Mouse (Mus musculus) G1E (cell line): ENCODE data around the gene Slamf8. TPM values are rescaled to one million over a fixed set of nuclear protein-coding genes. Genes with fewer than 3 reads are reported as not detected.

Experiments used
- ATAC-seq: 2 replicates; pipeline ENCODE4 v1.8.0; 2016; ENCODE audit warnings: mild to moderate bottlenecking; ENCODE audit not compliant: insufficient number of reproducible peaks, poor library complexity, low FRiP score, severe bottlenecking; ENCODE audit errors: extremely low read depth
- DNase-seq: peaks from one replicate; pipeline ENCODE4 v3.0.0; 2012; ENCODE audit warnings: low spot score
- H3K27me3 ChIP-seq: 2 replicates; pipeline ENCODE4 v1.6.1; 2012; ENCODE audit warnings: mild to moderate bottlenecking, low read length, inconsistent platforms; ENCODE audit not compliant: insufficient read depth
- H3K36me3 ChIP-seq: replicated peaks from 2 replicates; pipeline ENCODE3; 2012; ENCODE audit warnings: mild to moderate bottlenecking, inconsistent platforms
- H3K4me1 ChIP-seq: 2 replicates; pipeline ENCODE4 v1.6.1; 2012; ENCODE audit warnings: low read depth, low read length, inconsistent platforms, mixed read lengths; ENCODE audit not compliant: insufficient read depth
- H3K4me3 ChIP-seq: 2 replicates; pipeline ENCODE4 v1.5.1; 2012; ENCODE audit warnings: low read depth, mild to moderate bottlenecking, inconsistent platforms, low read length, moderate library complexity, mixed read lengths
- H3K9me3 ChIP-seq: replicated peaks from 2 replicates; pipeline ENCODE4 v1.6.1; 2012; ENCODE audit warnings: inconsistent platforms
- CTCF ChIP-seq: IDR thresholded peaks from 2 replicates; pipeline ENCODE4 v1.5.1; 2012; ENCODE audit warnings: low read depth, low read length, inconsistent platforms, mixed read lengths
- GATA1 ChIP-seq: IDR thresholded peaks from 2 replicates; pipeline ENCODE4 v1.6.1; 2012; ENCODE audit warnings: borderline replicate concordance, low read length, inconsistent platforms, mixed read lengths
- GATA2 ChIP-seq: IDR thresholded peaks from 2 replicates; pipeline ENCODE4 v1.6.1; 2012; ENCODE audit warnings: low read depth, low read length, inconsistent platforms, borderline replicate concordance
- POLR2AphosphoS5 ChIP-seq: IDR thresholded peaks from 2 replicates; pipeline ENCODE4 v1.6.1; 2012; ENCODE audit warnings: low read depth, low read length, inconsistent platforms; ENCODE audit not compliant: insufficient replicate concordance
- TAL1 ChIP-seq: conservative IDR thresholded peaks from 2 replicates; pipeline ENCODE4 v1.6.1; 2012; ENCODE audit warnings: low read depth, low read length, inconsistent platforms, mixed read lengths
- polyA plus RNA-seq: library from polyadenylated mRNA; stranded (reverse); fragments of >175 nt; gene quantifications from 2 replicates; pipeline ENCODE4 v1.2.3, GENCODE M21; 2012
- total RNA-seq, 2 experiments: library from RNA; stranded (forward) in 1 of 2; stranded (reverse) in 1 of 2; fragments of 200-1000 nt in 1 of 2; fragments of >200 nt in 1 of 2; fragmentation: Nextera tagmentation in 1 of 2; gene quantifications; 2 replicates each; pipeline ENCODE4 v1.2.3; 2014 to 2017

The Slamf8 gene
- total and polyA plus RNA-seq, 3 experiments: 0.16 TPM; not detected in 2

DNA sequence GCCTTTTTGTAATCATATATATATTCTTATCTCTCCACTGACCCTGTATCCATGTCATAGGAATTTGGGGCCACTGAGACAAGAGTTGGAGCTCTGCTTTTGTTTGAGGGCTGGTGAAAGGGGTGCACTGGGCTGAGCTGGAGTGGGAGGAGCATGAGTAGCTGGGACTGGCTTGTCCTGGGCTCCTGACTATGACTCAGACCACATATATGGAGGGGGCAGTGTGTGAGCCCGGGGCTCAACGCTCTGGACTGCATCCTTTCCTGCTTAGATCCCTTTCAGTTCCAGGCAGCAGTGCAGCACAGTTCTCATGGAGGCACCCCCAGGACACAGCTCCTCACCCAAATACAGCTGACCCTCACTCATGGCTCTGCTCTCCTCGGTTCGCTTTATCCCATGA, 44.3 kb downstream of the Slamf8 start:
- H3K4me3 ChIP-seq: no peak overlapping the region
- no peak for ATAC-seq
- H3K9me3 ChIP-seq: peaks cover 14% of the 10 kb centered on the region
- H3K27me3 ChIP-seq: no peaks in the 10 kb centered on the region
- H3K4me1 ChIP-seq: no peaks in the 10 kb centered on the region
- DNase-seq: no peak
- H3K36me3 ChIP-seq: no peaks in the 10 kb centered on the region
- TF ChIP-seq TAL1 (no peak), GATA1 (no peak), POLR2AphosphoS5 (no peak), GATA2 (no peak), CTCF (no peak)

GRCm38 (mm10) chr1:172540283-172540820, 50.0 kb downstream of the Slamf8 start:
- Histone ChIP-seq H3K9me3 (peaks cover 9% of the 10 kb centered on the region; the same call in 1 of the 2 replicates), H3K27me3 (peaks cover 3% of the 10 kb centered on the region; the same call in 1 of the 2 replicates), H3K36me3 (no peaks in the 10 kb centered on the region), H3K4me1 (no peaks in the 10 kb centered on the region), H3K4me3 (no peak overlapping the region)
- no peak for DNase-seq
- TF ChIP-seq CTCF (no peak), POLR2AphosphoS5 (no peak)
- ATAC-seq: no peak

DNA sequence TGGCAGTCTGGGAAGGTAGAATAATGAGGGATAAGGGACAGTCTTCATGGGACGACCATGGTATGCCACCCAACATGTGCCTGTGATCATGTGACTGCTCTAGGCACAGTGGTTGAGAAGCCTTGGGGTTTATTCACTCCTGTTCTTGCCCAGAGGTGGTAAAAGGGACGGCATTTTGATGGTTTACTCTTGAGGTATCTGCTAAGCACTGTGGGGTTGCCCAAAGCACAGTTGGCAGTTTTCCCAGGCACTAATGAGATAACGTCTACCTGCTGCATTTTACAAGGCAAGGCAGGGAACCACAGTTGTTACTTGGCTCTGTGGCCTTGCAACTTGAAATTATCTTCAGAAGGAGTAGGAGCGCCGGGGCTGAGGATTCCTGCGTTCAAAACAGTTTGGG, 50.5 kb downstream of the Slamf8 start:
- DNase-seq: no peak

GRCm38 (mm10) chr1:172535116-172535515, 55.3 kb downstream of the Slamf8 start:
- ATAC-seq: no peak
- H3K27me3 ChIP-seq: peaks cover 6% of the 10 kb centered on the region

More for the DNA sequence above, 50.5 kb downstream of the Slamf8 start:
- no peak overlapping the region for H3K4me3 ChIP-seq
- H3K9me3 ChIP-seq: peaks cover 4% of the 10 kb centered on the region; the same call in 1 of the 2 replicates
- peaks cover 3% of the 10 kb centered on the region; the same call in 1 of the 2 replicates for H3K27me3 ChIP-seq
- TF ChIP-seq TAL1: no peak
- TF ChIP-seq POLR2AphosphoS5: no peak
- no peak for TF ChIP-seq GATA1
- TF ChIP-seq GATA2: no peak
- TF ChIP-seq CTCF: no peak
- ATAC-seq: no peak
- H3K4me1 ChIP-seq: no peaks in the 10 kb centered on the region
- no peaks in the 10 kb centered on the region for H3K36me3 ChIP-seq

DNA sequence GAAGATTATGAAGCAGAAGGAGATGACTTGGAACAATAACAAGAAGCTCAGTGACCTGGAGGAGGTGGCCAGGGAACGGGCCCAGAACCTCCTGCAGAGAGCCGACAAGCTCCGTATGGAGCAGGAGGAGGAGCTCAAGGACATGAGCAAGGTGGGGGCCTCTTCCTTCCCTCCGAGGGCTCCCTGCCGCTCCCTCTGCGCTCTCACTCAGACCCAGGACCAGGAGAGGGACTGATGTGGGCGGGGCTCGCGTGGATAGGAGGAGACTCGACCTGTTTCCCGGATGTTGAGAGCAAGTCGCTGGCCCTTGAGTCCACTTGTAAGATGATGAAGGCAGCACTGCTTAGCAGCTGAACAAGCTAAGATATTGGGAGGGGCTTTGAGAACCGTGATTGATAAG, 57.8 kb downstream of the Slamf8 start:
- ATAC-seq (no peak), DNase-seq (no peak)
- TF ChIP-seq POLR2AphosphoS5 (no peak), GATA1 (no peak)
- no peaks in the 10 kb centered on the region for H3K4me1 ChIP-seq
- H3K4me3 ChIP-seq: no peak overlapping the region
- H3K27me3 ChIP-seq: peaks cover 5% of the 10 kb centered on the region
- H3K36me3 ChIP-seq: no peaks in the 10 kb centered on the region
- no peaks in the 10 kb centered on the region for H3K9me3 ChIP-seq

More at GRCm38 (mm10) chr1:172535116-172535515, 55.3 kb downstream of the Slamf8 start:
- no peaks in the 10 kb centered on the region for H3K4me1 ChIP-seq
- no peak overlapping the region for H3K4me3 ChIP-seq
- TF ChIP-seq TAL1 (no peak), GATA2 (no peak), POLR2AphosphoS5 (no peak), GATA1 (no peak), CTCF (no peak)
- no peak for DNase-seq
- no peaks in the 10 kb centered on the region for H3K36me3 ChIP-seq
- H3K9me3 ChIP-seq: no peaks in the 10 kb centered on the region

Other genes starting within 250 kb of the Slamf8 start
- gene Kcnj10, start 249.4 kb downstream of the Slamf8 start, total RNA-seq (2014; fragmentation: Nextera tagmentation): 1.1 TPM in 1 of 2 replicates, not detected in the other
- gene Kcnj10, start 249.4 kb downstream of the Slamf8 start, total RNA-seq (2017): under 0.01 and 0.11 TPM in 2 replicates
- gene Kcnj10, start 249.4 kb downstream of the Slamf8 start, polyA plus RNA-seq: not detected in 2 replicates
- 28.3 and 29.5 TPM in 2 replicates for gene Pigm, start 214.0 kb downstream of the Slamf8 start, total RNA-seq (2014; fragmentation: Nextera tagmentation)
- 19.2 and 19.7 TPM in 2 replicates for gene Pigm, start 214.0 kb downstream of the Slamf8 start, total RNA-seq (2017)
- 10.6 and 12.8 TPM in 2 replicates for gene Pigm, start 214.0 kb downstream of the Slamf8 start, polyA plus RNA-seq
- not detected in 2 replicates for gene Slamf9, start 115.2 kb downstream of the Slamf8 start, total RNA-seq (2014; fragmentation: Nextera tagmentation)
- not detected in 2 replicates for gene Slamf9, start 115.2 kb downstream of the Slamf8 start, total RNA-seq (2017)
- not detected in 2 replicates for gene Slamf9, start 115.2 kb downstream of the Slamf8 start, polyA plus RNA-seq
- gene Igsf9, start 108.8 kb downstream of the Slamf8 start, total RNA-seq (2014; fragmentation: Nextera tagmentation): not detected in 2 replicates
- 0.12 and 0.38 TPM in 2 replicates for gene Igsf9, start 108.8 kb downstream of the Slamf8 start, total RNA-seq (2017)
- not detected in 2 replicates for gene Igsf9, start 108.8 kb downstream of the Slamf8 start, polyA plus RNA-seq
- gene Tagln2, start 90.5 kb downstream of the Slamf8 start, total RNA-seq (2014; fragmentation: Nextera tagmentation): 1,068 and 1,186 TPM in 2 replicates
- 618 and 679 TPM in 2 replicates for gene Tagln2, start 90.5 kb downstream of the Slamf8 start, total RNA-seq (2017)
- 1,022 and 1,501 TPM in 2 replicates for gene Tagln2, start 90.5 kb downstream of the Slamf8 start, polyA plus RNA-seq
- gene Cfap45, start 69.8 kb downstream of the Slamf8 start, total RNA-seq (2014; fragmentation: Nextera tagmentation): 4.6 TPM in 1 of 2 replicates, not detected in the other
- 0.12 and 0.33 TPM in 2 replicates for gene Cfap45, start 69.8 kb downstream of the Slamf8 start, total RNA-seq (2017)
- gene Cfap45, start 69.8 kb downstream of the Slamf8 start, polyA plus RNA-seq: not detected in 2 replicates
- gene Vsig8, start 34.6 kb downstream of the Slamf8 start, total RNA-seq (2014; fragmentation: Nextera tagmentation): not detected in 2 replicates
- not detected in 2 replicates for gene Vsig8, start 34.6 kb downstream of the Slamf8 start, total RNA-seq (2017)
- gene Vsig8, start 34.6 kb downstream of the Slamf8 start, polyA plus RNA-seq: not detected in 2 replicates
- not detected in 2 replicates for gene Fcrl6, start 12.0 kb upstream of the Slamf8 start, total RNA-seq (2014; fragmentation: Nextera tagmentation)
- not detected in 2 replicates for gene Fcrl6, start 12.0 kb upstream of the Slamf8 start, total RNA-seq (2017)
- gene Fcrl6, start 12.0 kb upstream of the Slamf8 start, polyA plus RNA-seq: not detected in 2 replicates
- gene Dusp23, start 42.4 kb upstream of the Slamf8 start, total RNA-seq (2014; fragmentation: Nextera tagmentation): not detected in 2 replicates
- gene Dusp23, start 42.4 kb upstream of the Slamf8 start, total RNA-seq (2017): not detected in 2 replicates
- not detected in 2 replicates for gene Dusp23, start 42.4 kb upstream of the Slamf8 start, polyA plus RNA-seq
- not detected in 2 replicates for gene Crp, start 107.5 kb upstream of the Slamf8 start, total RNA-seq (2014; fragmentation: Nextera tagmentation)
- 0.16 and 0.17 TPM in 2 replicates for gene Crp, start 107.5 kb upstream of the Slamf8 start, total RNA-seq (2017)
- gene Crp, start 107.5 kb upstream of the Slamf8 start, polyA plus RNA-seq: not detected in 2 replicates